Mouse (Mus musculus) cerebral cortex, adult 2 months (tissue): ENCODE data around the gene Ctsa.

Source experiments
- WGBS: fragments of 180-500 bp; shearing (Covaris S2); methylation state at CpG from one replicate; pipeline ENCODE4 v1.1.7; 2018; 5-methylcytosine and 5-hydroxymethylcytosine counted together

The Ctsa gene

GRCm38 (mm10) chr2:164877376-164878215 lies 44.9 kb downstream of the Ctsa start:
- WGBS = 70% methylated on average over 11 of the region's 11 CpGs

GRCm38 (mm10) chr2:164878509-164879227 lies 46.0 kb downstream of the Ctsa start:
- 1% methylated on average over 28 of the region's 28 CpGs for WGBS

GRCm38 (mm10) chr2:164879228-164879567 lies 46.5 kb downstream of the Ctsa start, which contains the start of gene Pcif1:
Pcif1 (plus strand) TSS chr2:164879304.
- WGBS = under 1% methylated on average over 40 of the region's 40 CpGs

- WGBS = under 1% methylated on average over 72 of the region's 72 CpGs
Observed at GRCm38 (mm10) chr2:164879568-164880277, 47.0 kb downstream of the Ctsa start.

GRCm38 (mm10) chr2:164882619-164883018 lies 49.9 kb downstream of the Ctsa start:
- 59% methylated on average over 9 of the region's 9 CpGs for WGBS

- WGBS = 20% methylated on average over 7 of the region's 7 CpGs
Observed at GRCm38 (mm10) chr2:164885788-164886187, 53.1 kb downstream of the Ctsa start.

- 56% methylated on average over 10 of the region's 10 CpGs for WGBS
Observed at GRCm38 (mm10) chr2:164886617-164887016, 53.9 kb downstream of the Ctsa start.

GRCm38 (mm10) chr2:164888996-164889395 lies 56.3 kb downstream of the Ctsa start:
- 84% methylated on average over 12 of the region's 12 CpGs for WGBS

- WGBS = 88% methylated on average over 2 of the region's 2 CpGs
Observed at GRCm38 (mm10) chr2:164889960-164890359, 57.3 kb downstream of the Ctsa start.
